Mouse (Mus musculus) kidney, adult 2 months (tissue): ENCODE measurements around the gene Bmt2. TPM values are rescaled to one million over a fixed set of nuclear protein-coding genes. Genes with fewer than 3 reads are reported as not detected.

Experiments
- DNase-seq: peaks from one replicate; pipeline ENCODE4 v3.0.0; 2021
- H3K27ac ChIP-seq: fragments of 200-500 bp; 2 replicates; pipeline ENCODE4 v1.5.1; 2012; ENCODE audit warnings: low read depth, low read length, control low read depth, inconsistent platforms; ENCODE audit not compliant: insufficient read depth
- H3K27me3 ChIP-seq: fragments of 200-500 bp; replicated peaks from 2 replicates; pipeline ENCODE4 v1.6.1; 2012; ENCODE audit warnings: mild to moderate bottlenecking, moderate library complexity, low read length, inconsistent platforms; ENCODE audit not compliant: control insufficient read depth, insufficient read depth
- H3K36me3 ChIP-seq: fragments of 200-500 bp; 2 replicates; pipeline ENCODE4 v1.6.1; 2012; ENCODE audit warnings: mild to moderate bottlenecking, moderate library complexity, low read length, inconsistent platforms; ENCODE audit not compliant: control insufficient read depth, insufficient read depth
- H3K4me1 ChIP-seq: fragments of 200-500 bp; 2 replicates; pipeline ENCODE4 v1.6.1; 2011; ENCODE audit warnings: low read length; ENCODE audit not compliant: control insufficient read depth, insufficient read depth
- H3K4me3 ChIP-seq: fragments of 200-500 bp; 2 replicates; pipeline ENCODE4 v1.5.1; 2011; ENCODE audit warnings: mild to moderate bottlenecking, low read depth, low read length, control low read depth; ENCODE audit not compliant: insufficient read depth
- CTCF ChIP-seq: fragments of 200-500 bp; conservative IDR thresholded peaks from 2 replicates; pipeline ENCODE4 v1.5.1; 2011; ENCODE audit warnings: low read depth, mild to moderate bottlenecking, control low read depth, low read length, moderate library complexity, mixed read lengths; ENCODE audit not compliant: insufficient read depth, insufficient read length
- POLR2A ChIP-seq: fragments of 200-500 bp; IDR thresholded peaks from one replicate; pipeline ENCODE4 v1.6.1; 2011; ENCODE audit warnings: low read depth, low read length, control low read depth
- WGBS: fragments of 180-500 bp; shearing (Covaris S2); methylation state at CpG from one replicate; pipeline ENCODE4 v1.1.7; 2018; 5-methylcytosine and 5-hydroxymethylcytosine counted together
- polyA plus RNA-seq: library from polyadenylated mRNA; depleted of rRNA; stranded (reverse); fragments of >200 nt; gene quantifications from 2 replicates; pipeline ENCODE4 v1.2.3, GENCODE M21; 2012

The Bmt2 gene
- polyA plus RNA-seq, 1 experiment, result 3.5 TPM

- TF ChIP-seq CTCF (no peak), POLR2A (no peak)
- 97% methylated on average over 2 of the region's 2 CpGs for WGBS
- no peaks in the 10 kb centered on the region for H3K4me1 ChIP-seq
Measured at GRCm38 (mm10) chr6:13683929-13684595, 6.3 kb upstream of the Bmt2 start.

GRCm38 (mm10) chr6:13678349-13678748 is 583 bp upstream of the Bmt2 start:
- WGBS, result 10% methylated on average over 5 of the region's 5 CpGs
- Histone ChIP-seq H3K27me3 (no peaks in the 10 kb centered on the region), H3K4me1 (no peaks in the 10 kb centered on the region), H3K4me3 (peak overlapping the region; percentile 55), H3K27ac (no peak overlapping the region), H3K36me3 (no peaks in the 10 kb centered on the region)
- no peak for TF ChIP-seq CTCF
- TF ChIP-seq POLR2A, result no peak
- DNase-seq, result no peak

More at GRCm38 (mm10) chr6:13683929-13684595, 6.3 kb upstream of the Bmt2 start:
- Histone ChIP-seq H3K27ac (no peak overlapping the region), H3K27me3 (no peaks in the 10 kb centered on the region; the same call in 1 of the 2 replicates), H3K4me3 (no peak overlapping the region), H3K36me3 (no peaks in the 10 kb centered on the region)
- DNase-seq, result no peak

- DNase-seq, result peak; percentile 64
- no peaks in the 10 kb centered on the region for H3K36me3 ChIP-seq
- peak overlapping the region; percentile 89 for H3K4me3 ChIP-seq
- no peaks in the 10 kb centered on the region for H3K4me1 ChIP-seq
- TF ChIP-seq POLR2A, result no peak
- TF ChIP-seq CTCF, result no peak
- H3K27me3 ChIP-seq, result no peaks in the 10 kb centered on the region
- peak overlapping the region; percentile 69 for H3K27ac ChIP-seq
- under 1% methylated on average over 43 of the region's 43 CpGs for WGBS
Measured at GRCm38 (mm10) chr6:13677141-13677761, 515 bp downstream of the Bmt2 start.

- no peak overlapping the region for H3K27ac ChIP-seq
- no peaks in the 10 kb centered on the region for H3K27me3 ChIP-seq
- H3K36me3 ChIP-seq, result no peaks in the 10 kb centered on the region
- no peaks in the 10 kb centered on the region for H3K4me1 ChIP-seq
- TF ChIP-seq CTCF (no peak), POLR2A (no peak)
- DNase-seq, result no peak
- no peak overlapping the region for H3K4me3 ChIP-seq
Measured at GRCm38 (mm10) chr6:13676196-13676595, 1.6 kb downstream of the Bmt2 start.

GRCm38 (mm10) chr6:13674600-13675305 is 3.0 kb downstream of the Bmt2 start:
- no peak overlapping the region for H3K4me3 ChIP-seq
- TF ChIP-seq CTCF (no peak), POLR2A (no peak)
- H3K36me3 ChIP-seq, result no peaks in the 10 kb centered on the region
- no peak for DNase-seq
- H3K27ac ChIP-seq, result no peak overlapping the region
- no peaks in the 10 kb centered on the region for H3K27me3 ChIP-seq
- H3K4me1 ChIP-seq, result no peaks in the 10 kb centered on the region
- 90% methylated on average over 5 of the region's 5 CpGs for WGBS

GRCm38 (mm10) chr6:13665646-13666045 is 12.1 kb downstream of the Bmt2 start:
- H3K4me1 ChIP-seq, result no peaks in the 10 kb centered on the region
- no peak for TF ChIP-seq CTCF
- no peak overlapping the region for H3K4me3 ChIP-seq
- no peak overlapping the region for H3K27ac ChIP-seq
- 70% methylated on average over 7 of the region's 7 CpGs for WGBS
- no peaks in the 10 kb centered on the region for H3K27me3 ChIP-seq
- DNase-seq, result no peak
- H3K36me3 ChIP-seq, result no peaks in the 10 kb centered on the region; the same call in 1 of the 2 replicates

GRCm38 (mm10) chr6:13658016-13658415 is 19.8 kb downstream of the Bmt2 start:
- TF ChIP-seq CTCF, result no peak
- no peak for TF ChIP-seq POLR2A
- WGBS, result 99% methylated on average over 2 of the region's 2 CpGs

More at GRCm38 (mm10) chr6:13658016-13658415, 19.8 kb downstream of the Bmt2 start:
- Histone ChIP-seq H3K27ac (no peak overlapping the region), H3K36me3 (no peaks in the 10 kb centered on the region; the same call in 1 of the 2 replicates), H3K4me1 (no peaks in the 10 kb centered on the region; the same call in 1 of the 2 replicates), H3K4me3 (no peak overlapping the region), H3K27me3 (no peaks in the 10 kb centered on the region)
- DNase-seq, result no peak
